Comparison of ENCODE assay signal across 10 mouse cellular contexts in the genomic region with DNA sequence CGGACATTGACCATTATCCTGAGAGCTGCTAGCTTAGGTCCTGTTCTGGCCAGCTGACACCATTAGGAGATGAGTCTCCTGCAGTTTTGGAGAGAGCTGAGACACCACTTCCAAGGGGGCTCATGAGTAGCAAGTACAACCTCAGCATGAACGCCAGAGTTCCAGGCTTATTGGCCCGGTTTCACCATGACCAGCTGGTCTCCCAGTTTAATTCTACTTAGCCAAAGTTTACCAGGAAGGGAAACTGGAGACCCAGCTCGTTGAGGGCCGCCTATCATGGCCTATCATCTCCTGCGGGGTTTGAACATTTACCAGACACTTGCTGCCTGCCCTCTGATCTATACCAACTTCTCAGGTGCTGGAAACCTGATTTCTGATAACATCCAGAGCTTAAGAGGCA. TPM values are rescaled to one million over a fixed set of nuclear protein-coding genes. Genes with fewer than 3 reads are reported as not detected.
DNase-seq lines count a peak whose midpoint lies in the region; ATAC-seq and TF ChIP-seq lines count a peak whose summit lies in the region.
"Had no signal": no experiment of that assay in that cellular context is flagged by ENCODE, and none has a peak within 500 bp of the region (broad histone marks: within the 10 kb centered on the region; RNA-seq: fewer than 3 reads in every experiment).

No protein-coding gene starts in this region.

- 0 out of 2 replicates have a peak overlapping the region, but pooled peaks have one; percentile 19 for H3K4me2 ChIP-seq in kidney, postnatal 0 days (ENCODE audit: low read length)

- peaks cover 98% of the 10 kb centered on the region for H3K4me1 ChIP-seq in E14TG2a.4 (replicated peaks; ENCODE audit: low read depth, low read length)
- H3K4me1 ChIP-seq in heart, adult 2 months (ENCODE audit: control insufficient read depth, insufficient read depth, low read length): peaks cover 59% of the 10 kb centered on the region
- H3K4me1 ChIP-seq in kidney, postnatal 0 days (replicated peaks; ENCODE audit: insufficient read depth, low read length): peaks cover 81% of the 10 kb centered on the region

- TF ChIP-seq EP300 in heart, adult 2 months (IDR thresholded peaks at IDR 0.05; ENCODE audit: insufficient read depth, low read depth, low read length): no peak

- no peaks in the 10 kb centered on the region for H3K27me3 ChIP-seq in E14TG2a.4 (ENCODE audit: insufficient read depth, low read length)
- no peaks in the 10 kb centered on the region for H3K27me3 ChIP-seq in heart, adult 2 months (ENCODE audit: control insufficient read depth, insufficient read depth, low read length)
- H3K27me3 ChIP-seq in kidney, postnatal 0 days (ENCODE audit: insufficient read depth, low read length): no peaks in the 10 kb centered on the region

- ATAC-seq in kidney, postnatal 0 days (replicated peaks; ENCODE audit: low FRiP score, low read depth): no peak

- no peak for TF ChIP-seq POLR2A in heart, adult 2 months (IDR thresholded peaks at IDR 0.05; ENCODE audit: insufficient read depth, low read depth, low read length)

- DNase-seq in heart, adult 11 months: peak; percentile 96
- DNase-seq in heart, adult 8-10 months (ENCODE audit: low spot score): no peak
- DNase-seq in heart, adult 2 months: peak in 1 of 2 experiments; percentile 70
- DNase-seq in kidney, postnatal 0 days (ENCODE audit: low spot score): no peak
- DNase-seq in gastrocnemius, adult 8-10 months (ENCODE audit: low spot score in 2 of 2): no peak
- DNase-seq in natural killer cell, adult 2 months (ENCODE audit: low spot score in 2 of 2): no peak
- DNase-seq in testis, postnatal 10 days (ENCODE audit: low spot score): no peak

- 30% methylated on average over 6 of the region's 6 CpGs for WGBS in heart, adult 2 months
- WGBS in kidney, postnatal 0 days: 36% methylated on average over 6 of the region's 6 CpGs

- peak overlapping the region; percentile 76 for H3K4me3 ChIP-seq in E14TG2a.4 (replicated peaks; ENCODE audit: low read length)
- no peak overlapping the region for H3K4me3 ChIP-seq in heart, adult 2 months
- no peak overlapping the region for H3K4me3 ChIP-seq in kidney, postnatal 0 days (replicated peaks; ENCODE audit: low read depth, low read length)

- no peak for TF ChIP-seq CTCF in E14TG2a.4 (conservative IDR thresholded peaks at IDR 0.05; ENCODE audit: low read length)
- TF ChIP-seq CTCF in heart, adult 2 months (IDR thresholded peaks at IDR 0.05): no peak
- no peak for TF ChIP-seq CTCF in kidney, postnatal 0 days (IDR thresholded peaks at IDR 0.05; ENCODE audit: low read depth)

- intact Hi-C loops in heart, adult 2 months (cut with DNase I): loop anchor here (2.0 kb wide), 1 partner anchor 13 kb away; no protein-coding TSS in a partner anchor

- H3K9ac ChIP-seq in heart, adult 2 months (ENCODE audit: low read depth, low read length): no peak overlapping the region
- H3K9ac ChIP-seq in kidney, postnatal 0 days (ENCODE audit: low read depth, low read length): no peak overlapping the region

- H3K79me2 ChIP-seq in heart, adult 2 months (replicated peaks; ENCODE audit: control insufficient read depth, insufficient read depth, low read length): peaks cover 2% of the 10 kb centered on the region

- H3K27ac ChIP-seq in heart, adult 2 months: peak overlapping the region; percentile 70
- H3K27ac ChIP-seq in kidney, postnatal 0 days: peak overlapping the region; percentile 77

- peaks cover 64% of the 10 kb centered on the region for H3K36me3 ChIP-seq in E14TG2a.4 (ENCODE audit: insufficient read depth, low read length)
- peaks cover 33% of the 10 kb centered on the region for H3K36me3 ChIP-seq in heart, adult 2 months (ENCODE audit: control insufficient read depth, insufficient read depth, low read length)
- peaks cover 11% of the 10 kb centered on the region; the same call in 1 of the 2 replicates for H3K36me3 ChIP-seq in kidney, postnatal 0 days (ENCODE audit: insufficient read depth, low read length)

- no peaks in the 10 kb centered on the region for H3K9me3 ChIP-seq in E14TG2a.4 (ENCODE audit: low read length)
- no peaks in the 10 kb centered on the region for H3K9me3 ChIP-seq in kidney, postnatal 0 days (replicated peaks; ENCODE audit: low read length)

RNA-seq across cellular contexts. Expression of gene Lasp1, which starts 8.8 kb away (rescaled TPM):
- 10 to 100 TPM; 20.1 to 32.0 (median 25.8) TPM for total RNA-seq in heart, adult 8-10 months (2022)
- 10 to 100 TPM; 28.2 to 31.6 TPM for total RNA-seq in heart, adult 2 months (2021)
- polyA plus RNA-seq in heart, adult 2 months (2012; rRNA removed): 31.1 and 38.5 TPM in 2 replicates
- 87.7 and 96.4 TPM in 2 replicates for polyA plus RNA-seq in kidney, postnatal 0 days (2015; fragmentation: Nextera tagmentation; extraction: Ambion mirVana)
- total RNA-seq in gastrocnemius, adult 8-10 months (2022): 10 to 100 TPM in 2 of 4 experiments, 1 to 10 TPM in 2; 5.9 to 11.2 (median 9.0) TPM

RNA-seq across cellular contexts. Expression of gene Rpl23, which starts 25.4 kb away (rescaled TPM):
- total RNA-seq in heart, adult 8-10 months (2022): 100 to 1,000 TPM; 425 to 610 (median 521) TPM
- total RNA-seq in heart, adult 2 months (2021): 100 to 1,000 TPM; 509 to 574 TPM
- polyA plus RNA-seq in heart, adult 2 months (2012; rRNA removed): 103 and 140 TPM in 2 replicates
- 716 and 863 TPM in 2 replicates for polyA plus RNA-seq in kidney, postnatal 0 days (2015; fragmentation: Nextera tagmentation; extraction: Ambion mirVana)
- total RNA-seq in gastrocnemius, adult 8-10 months (2022): 100 to 1,000 TPM; 371 to 534 (median 431) TPM

RNA-seq across cellular contexts. Expression of gene 1700001P01Rik, which starts 31.9 kb away (rescaled TPM):
- total RNA-seq in heart, adult 8-10 months (2022): not detected
- not detected for total RNA-seq in heart, adult 2 months (2021)
- polyA plus RNA-seq in heart, adult 2 months (2012; rRNA removed): 0.20 TPM in 1 of 2 replicates, not detected in the other
- polyA plus RNA-seq in kidney, postnatal 0 days (2015; fragmentation: Nextera tagmentation; extraction: Ambion mirVana): not detected in 2 replicates
- not detected for total RNA-seq in gastrocnemius, adult 8-10 months (2022)
- polyA plus RNA-seq: large intestine, adult 2 months had no signal

RNA-seq across cellular contexts. Expression of gene B230217C12Rik, which starts 33.0 kb away (rescaled TPM):
- total RNA-seq in heart, adult 8-10 months (2022): 1 to 10 TPM in 1 of 4 experiments, under 1 TPM in 3; 0.22 to 1.7 (median 0.51) TPM
- 1 to 10 TPM in 1 of 2 experiments, under 1 TPM in 1; 0.64 to 1.6 TPM for total RNA-seq in heart, adult 2 months (2021)
- 2.3 and 2.7 TPM in 2 replicates for polyA plus RNA-seq in heart, adult 2 months (2012; rRNA removed)
- 5.1 and 5.6 TPM in 2 replicates for polyA plus RNA-seq in kidney, postnatal 0 days (2015; fragmentation: Nextera tagmentation; extraction: Ambion mirVana)
- under 1 TPM; 0.19 to 0.51 (median 0.32) TPM for total RNA-seq in gastrocnemius, adult 8-10 months (2022)
- total RNA-seq: MEL had no signal

RNA-seq across cellular contexts. Expression of gene Cwc25, which starts 41.3 kb away (rescaled TPM):
- 1 to 10 TPM; 6.1 to 7.1 (median 6.3) TPM for total RNA-seq in heart, adult 8-10 months (2022)
- total RNA-seq in heart, adult 2 months (2021): 1 to 10 TPM; 7.6 to 7.9 TPM
- polyA plus RNA-seq in heart, adult 2 months (2012; rRNA removed): 6.0 and 8.7 TPM in 2 replicates
- 13.9 and 14.8 TPM in 2 replicates for polyA plus RNA-seq in kidney, postnatal 0 days (2015; fragmentation: Nextera tagmentation; extraction: Ambion mirVana)
- 1 to 10 TPM; 3.2 to 5.9 (median 4.7) TPM for total RNA-seq in gastrocnemius, adult 8-10 months (2022)
